Mouse (Mus musculus) regulatory T cell (primary cell): ENCODE data around the gene Prss36.
"Not testable (repeated sequence)": the region's sequence is repeated elsewhere in the genome, so short reads cannot be mapped to it uniquely, and the experiment has no call there.

ENCODE experiments used
- in situ Hi-C: fragments of 300-600 bp; cut with MboI, MseI; formaldehyde crosslinking; loops from one replicate; pipeline ENCODE4 v1.15.1; 2025; ENCODE audit warnings: high pct_unique_total_duplicates

Prss36 gene

GRCm38 (mm10) chr7:127903971-127904796 lies 42.3 kb downstream of the Prss36 start, which contains the start of gene Bckdk:
TSS of gene Bckdk (plus strand) at chr7:127904082.
- in situ Hi-C loops = no loop called here

- in situ Hi-C loops = no loop called here
Measured at GRCm38 (mm10) chr7:127901772-127902171, 44.8 kb downstream of the Prss36 start.

GRCm38 (mm10) chr7:127899997-127900396 lies 46.5 kb downstream of the Prss36 start:
- in situ Hi-C loops = no loop called here

GRCm38 (mm10) chr7:127898179-127898956 lies 48.2 kb downstream of the Prss36 start:
- in situ Hi-C loops = no loop called here

- in situ Hi-C loops = no loop called here
Measured at GRCm38 (mm10) chr7:127897542-127897941, 49.0 kb downstream of the Prss36 start.

GRCm38 (mm10) chr7:127896384-127896783 lies 50.1 kb downstream of the Prss36 start:
- in situ Hi-C loops = no loop called here

GRCm38 (mm10) chr7:127895891-127896290 lies 50.6 kb downstream of the Prss36 start:
- in situ Hi-C loops = not testable (repeated sequence)

GRCm38 (mm10) chr7:127895442-127895841 lies 51.1 kb downstream of the Prss36 start, which contains the start of the genes Gm21974 and Vkorc1:
TSS of gene Gm21974 (minus strand) at chr7:127895454.
TSS of gene Vkorc1 (minus strand) at chr7:127895617.
- in situ Hi-C loops = no loop called here

GRCm38 (mm10) chr7:127894480-127894879 lies 52.0 kb downstream of the Prss36 start:
- in situ Hi-C loops = no loop called here

GRCm38 (mm10) chr7:127890798-127891197 lies 55.7 kb downstream of the Prss36 start, which contains the start of gene Prss53:
TSS of gene Prss53 (minus strand) at chr7:127890970.
- in situ Hi-C loops = no loop called here

GRCm38 (mm10) chr7:127888821-127889220 lies 57.7 kb downstream of the Prss36 start:
- in situ Hi-C loops = no loop called here

GRCm38 (mm10) chr7:127887781-127888180 lies 58.7 kb downstream of the Prss36 start:
- in situ Hi-C loops = no loop called here

GRCm38 (mm10) chr7:127887191-127887590 lies 59.3 kb downstream of the Prss36 start:
- in situ Hi-C loops = no loop called here

GRCm38 (mm10) chr7:127886551-127886950 lies 60.0 kb downstream of the Prss36 start:
- in situ Hi-C loops = no loop called here

- in situ Hi-C loops = no loop called here
Measured at GRCm38 (mm10) chr7:127885951-127886350, 60.6 kb downstream of the Prss36 start.
